Mouse (Mus musculus) neural tube, embryonic 13.5 days (tissue): ENCODE measurements at regions not wholly inside any gene's neighbourhood (a gene's known extent, or its start where the extent isn't known, plus 50 kb on each side); places are given as distances from the start of the nearest gene placed in this dataset.
"Not testable (repeated sequence)": the region's sequence is repeated elsewhere in the genome, so short reads cannot be mapped to it uniquely, and the experiment has no call there.

Experiments
- ATAC-seq: fragments of 200-750 bp; cut with Nextera tagmentation; 2 replicates; pipeline ENCODE4 v1.8.0; 2017; ENCODE audit warnings: low read depth, mild to moderate bottlenecking, moderate TSS enrichment, moderate library complexity
- H3K27ac ChIP-seq: fragments of 300-500 bp; sonication (generic); replicated peaks from 2 replicates; pipeline ENCODE4 v1.5.1; 2015; ENCODE audit warnings: moderate library complexity, mild to moderate bottlenecking, inconsistent platforms
- H3K27me3 ChIP-seq: fragments of 300-500 bp; sonication (generic); 2 replicates; pipeline ENCODE4 v1.6.1; 2015; ENCODE audit warnings: mild to moderate bottlenecking, inconsistent platforms
- H3K36me3 ChIP-seq: fragments of 300-500 bp; sonication (generic); 2 replicates; pipeline ENCODE4 v1.6.1; 2015; ENCODE audit warnings: mild to moderate bottlenecking, inconsistent platforms
- H3K4me1 ChIP-seq: fragments of 300-500 bp; sonication (generic); replicated peaks from 2 replicates; pipeline ENCODE4 v1.6.1; 2015; ENCODE audit warnings: inconsistent platforms
- H3K4me2 ChIP-seq: fragments of 300-500 bp; sonication (generic); 2 replicates; pipeline ENCODE4 v1.6.1; 2015; ENCODE audit warnings: inconsistent platforms, mild to moderate bottlenecking, moderate library complexity
- H3K4me3 ChIP-seq: fragments of 300-500 bp; sonication (generic); 2 replicates; pipeline ENCODE4 v1.5.1; 2015; ENCODE audit warnings: mild to moderate bottlenecking, inconsistent platforms
- H3K9ac ChIP-seq: fragments of 300-500 bp; sonication (generic); 2 replicates; pipeline ENCODE4 v1.6.1; 2015; ENCODE audit warnings: moderate library complexity, mild to moderate bottlenecking, inconsistent platforms
- H3K9me3 ChIP-seq: fragments of 300-500 bp; sonication (generic); 2 replicates; pipeline ENCODE4 v1.6.1; 2016; ENCODE audit warnings: inconsistent platforms
- WGBS: fragments of 180-500 bp; shearing (Covaris S2); methylation state at CpG from one replicate; pipeline ENCODE4 v1.1.7; 2015; 5-methylcytosine and 5-hydroxymethylcytosine counted together

DNA sequence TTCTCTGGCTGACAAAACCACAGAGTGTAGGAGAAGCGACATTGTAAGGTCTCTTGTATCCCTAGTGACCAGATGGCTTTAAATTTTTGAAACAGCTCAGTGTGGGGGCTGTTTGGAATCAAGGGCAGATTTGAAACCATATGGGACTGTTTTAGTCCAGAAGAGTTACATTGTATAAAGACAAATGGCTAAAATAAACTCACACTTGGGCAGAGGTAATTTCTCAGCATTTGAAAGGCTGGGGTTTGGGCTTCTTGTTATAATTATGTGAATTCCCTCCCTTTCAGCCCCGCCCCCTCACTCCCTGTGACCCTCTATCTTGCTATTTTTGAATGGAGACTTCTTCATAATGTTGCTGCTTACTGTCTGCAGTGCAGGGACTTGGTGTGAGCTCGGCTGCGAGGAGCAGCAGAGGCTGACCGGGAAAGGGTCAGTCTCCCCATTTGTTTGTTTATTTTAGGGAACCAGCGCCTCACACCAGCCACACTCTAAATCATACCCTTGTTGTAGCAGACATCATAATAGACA, 344.0 kb upstream of the Nova1 start:
- peak; percentile 71 for ATAC-seq
- H3K4me1 ChIP-seq = peaks cover 26% of the 10 kb centered on the region
- H3K9ac ChIP-seq = peak overlapping the region; percentile 43; the same call in 1 of the 2 replicates
- no peaks in the 10 kb centered on the region for H3K27me3 ChIP-seq
- H3K36me3 ChIP-seq = no peaks in the 10 kb centered on the region
- H3K9me3 ChIP-seq = no peaks in the 10 kb centered on the region
- peak overlapping the region; percentile 48 for H3K4me2 ChIP-seq
- 13% methylated on average over 6 of the region's 6 CpGs for WGBS
- H3K4me3 ChIP-seq = no peak overlapping the region
- peak overlapping the region; percentile 87 for H3K27ac ChIP-seq

- ATAC-seq = no peak
- Histone ChIP-seq H3K4me2 (no peak overlapping the region), H3K36me3 (no peaks in the 10 kb centered on the region), H3K9me3 (no peaks in the 10 kb centered on the region), H3K27ac (no peak overlapping the region), H3K4me1 (peaks cover 26% of the 10 kb centered on the region), H3K4me3 (no peak overlapping the region), H3K27me3 (no peaks in the 10 kb centered on the region), H3K9ac (no peak overlapping the region)
- WGBS = 82% methylated on average over 1 of the region's 1 CpGs
Measured at GRCm38 (mm10) chr12:47160626-47161025, 341.9 kb upstream of the Nova1 start.

DNA sequence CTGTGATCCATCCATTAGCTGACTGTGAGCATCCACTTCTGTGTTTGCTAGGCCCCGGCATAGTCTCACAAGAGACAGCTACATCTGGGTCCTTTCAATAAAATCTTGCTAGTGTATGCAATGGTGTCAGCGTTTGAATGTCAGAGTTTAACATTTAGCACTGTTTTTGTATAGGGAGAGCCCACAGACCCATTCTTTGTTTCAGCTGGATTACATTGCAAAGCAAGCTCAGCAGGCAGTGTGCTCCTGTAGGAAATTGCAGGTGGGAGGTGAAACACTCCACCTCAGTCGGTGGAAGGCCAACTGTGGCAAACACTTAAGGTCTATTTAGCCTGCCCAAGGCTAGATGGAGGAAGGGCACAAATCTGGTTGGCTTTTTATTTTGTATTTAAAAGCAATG, 337.2 kb upstream of the Nova1 start:
- H3K27ac ChIP-seq, ATAC-seq, H3K4me2 ChIP-seq, H3K4me1 ChIP-seq, H3K36me3 ChIP-seq, H3K27me3 ChIP-seq, H3K4me3 ChIP-seq, H3K9ac ChIP-seq, H3K9me3 ChIP-seq: not testable (repeated sequence)
- 12% methylated on average over 2 of the region's 3 CpGs for WGBS

GRCm38 (mm10) chr12:47140677-47141076, 321.9 kb upstream of the Nova1 start:
- H3K27me3 ChIP-seq = no peaks in the 10 kb centered on the region
- H3K27ac ChIP-seq = no peak overlapping the region
- H3K4me2 ChIP-seq = no peak overlapping the region
- WGBS = 49% methylated on average over 4 of the region's 4 CpGs
- no peak overlapping the region for H3K9ac ChIP-seq
- H3K36me3 ChIP-seq = no peaks in the 10 kb centered on the region
- ATAC-seq = no peak
- no peaks in the 10 kb centered on the region for H3K9me3 ChIP-seq
- no peak overlapping the region for H3K4me3 ChIP-seq
- no peaks in the 10 kb centered on the region; the same call in 1 of the 2 replicates for H3K4me1 ChIP-seq

GRCm38 (mm10) chr12:47129821-47130220, 311.1 kb upstream of the Nova1 start:
- H3K9ac ChIP-seq = no peak overlapping the region
- H3K4me2 ChIP-seq = no peak overlapping the region
- H3K27me3 ChIP-seq = no peaks in the 10 kb centered on the region
- no peaks in the 10 kb centered on the region for H3K36me3 ChIP-seq
- no peaks in the 10 kb centered on the region for H3K9me3 ChIP-seq
- WGBS = 83% methylated on average over 9 of the region's 9 CpGs
- no peak overlapping the region for H3K27ac ChIP-seq
- no peak for ATAC-seq
- no peaks in the 10 kb centered on the region for H3K4me1 ChIP-seq
- no peak overlapping the region for H3K4me3 ChIP-seq

DNA sequence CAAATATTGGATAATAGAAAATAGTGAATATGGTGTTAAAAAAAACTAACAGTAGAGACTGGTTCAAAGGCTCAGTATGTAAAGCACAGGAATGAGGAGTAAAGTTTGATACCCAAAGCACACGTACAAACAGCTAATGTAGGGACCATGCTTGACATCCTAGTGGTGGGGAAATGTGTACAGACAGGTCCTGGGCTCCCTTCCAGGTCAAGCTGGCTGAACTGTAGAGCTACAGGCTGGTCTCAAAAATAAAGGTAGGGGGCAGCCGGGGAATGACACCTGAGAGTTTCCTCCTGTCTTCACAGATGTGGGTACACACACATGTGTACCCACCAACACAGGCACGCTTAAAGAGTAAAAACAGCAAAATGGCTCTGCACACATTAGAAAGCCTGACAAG, 309.9 kb upstream of the Nova1 start:
- no peaks in the 10 kb centered on the region for H3K36me3 ChIP-seq
- H3K4me3 ChIP-seq = no peak overlapping the region
- no peak overlapping the region for H3K9ac ChIP-seq
- H3K4me2 ChIP-seq = no peak overlapping the region
- no peaks in the 10 kb centered on the region for H3K4me1 ChIP-seq
- no peaks in the 10 kb centered on the region for H3K27me3 ChIP-seq
- H3K9me3 ChIP-seq = no peaks in the 10 kb centered on the region
- no peak for ATAC-seq
- 86% methylated on average over 3 of the region's 3 CpGs for WGBS
- no peak overlapping the region for H3K27ac ChIP-seq

GRCm38 (mm10) chr12:47121426-47121825, 302.7 kb upstream of the Nova1 start:
- ATAC-seq = peak; percentile 94
- Histone ChIP-seq H3K4me3 (no peak overlapping the region), H3K9me3 (no peaks in the 10 kb centered on the region), H3K9ac (no peak overlapping the region), H3K36me3 (no peaks in the 10 kb centered on the region), H3K27ac (peak overlapping the region; percentile 64), H3K4me2 (no peak overlapping the region), H3K27me3 (no peaks in the 10 kb centered on the region), H3K4me1 (peaks cover 8% of the 10 kb centered on the region)
- WGBS = 36% methylated on average over 3 of the region's 3 CpGs

DNA sequence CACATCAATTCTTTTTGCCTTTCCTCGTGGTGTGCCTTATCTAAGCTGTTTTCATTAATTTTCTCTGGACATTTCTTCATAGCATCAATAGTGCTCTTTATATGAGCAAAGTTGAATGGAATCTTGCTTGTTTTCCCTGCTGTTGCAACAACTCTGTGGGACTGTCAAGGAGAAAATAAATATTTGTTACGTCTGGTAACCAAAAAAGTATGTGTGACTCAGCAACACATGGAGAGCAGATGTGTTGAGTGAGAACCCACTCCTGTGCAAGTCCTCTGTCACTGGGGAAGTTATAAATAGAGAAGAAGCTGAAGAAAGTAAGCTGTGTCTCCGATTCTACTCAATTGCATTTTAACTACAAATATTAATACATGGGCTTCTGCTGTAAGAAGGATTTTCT, 298.8 kb upstream of the Nova1 start:
- no peak overlapping the region for H3K9ac ChIP-seq
- no peak overlapping the region for H3K4me3 ChIP-seq
- H3K27ac ChIP-seq = no peak overlapping the region
- H3K27me3 ChIP-seq = no peaks in the 10 kb centered on the region
- ATAC-seq = no peak
- WGBS = 72% methylated on average over 3 of the region's 3 CpGs
- no peak overlapping the region for H3K4me2 ChIP-seq
- H3K9me3 ChIP-seq = no peaks in the 10 kb centered on the region
- peaks cover 8% of the 10 kb centered on the region for H3K4me1 ChIP-seq
- H3K36me3 ChIP-seq = no peaks in the 10 kb centered on the region

GRCm38 (mm10) chr12:47089234-47089633, 270.5 kb upstream of the Nova1 start:
- H3K9me3 ChIP-seq = no peaks in the 10 kb centered on the region
- H3K9ac ChIP-seq = no peak overlapping the region
- H3K4me2 ChIP-seq = no peak overlapping the region
- ATAC-seq = no peak
- no peak overlapping the region for H3K4me3 ChIP-seq
- no peak overlapping the region for H3K27ac ChIP-seq
- no peaks in the 10 kb centered on the region for H3K4me1 ChIP-seq
- H3K27me3 ChIP-seq = no peaks in the 10 kb centered on the region
- H3K36me3 ChIP-seq = no peaks in the 10 kb centered on the region

DNA sequence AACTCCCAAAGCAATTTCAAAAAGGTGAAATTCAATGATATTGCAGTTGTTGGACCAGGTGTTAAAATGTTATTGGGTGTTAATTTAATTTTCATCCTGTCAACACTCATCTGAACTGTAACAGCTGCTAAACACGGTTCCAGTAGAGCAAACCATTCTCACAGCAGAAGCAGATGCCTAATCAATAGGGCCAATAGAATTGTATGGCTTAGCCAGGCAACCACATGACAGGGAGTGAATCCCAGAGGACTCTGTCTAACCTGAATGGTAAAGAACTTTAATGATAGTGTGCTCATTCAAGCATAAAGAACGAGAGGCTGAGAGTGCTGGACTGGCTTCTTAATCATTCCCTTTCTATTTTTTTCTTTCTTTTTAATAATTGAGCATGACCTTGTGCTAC, 256.2 kb upstream of the Nova1 start:
- Histone ChIP-seq H3K36me3 (no peaks in the 10 kb centered on the region), H3K9ac (no peak overlapping the region), H3K27me3 (no peaks in the 10 kb centered on the region), H3K4me3 (no peak overlapping the region), H3K27ac (no peak overlapping the region), H3K4me2 (no peak overlapping the region), H3K9me3 (no peaks in the 10 kb centered on the region), H3K4me1 (no peaks in the 10 kb centered on the region)
- no peak for ATAC-seq
- 61% methylated on average over 2 of the region's 2 CpGs for WGBS

DNA sequence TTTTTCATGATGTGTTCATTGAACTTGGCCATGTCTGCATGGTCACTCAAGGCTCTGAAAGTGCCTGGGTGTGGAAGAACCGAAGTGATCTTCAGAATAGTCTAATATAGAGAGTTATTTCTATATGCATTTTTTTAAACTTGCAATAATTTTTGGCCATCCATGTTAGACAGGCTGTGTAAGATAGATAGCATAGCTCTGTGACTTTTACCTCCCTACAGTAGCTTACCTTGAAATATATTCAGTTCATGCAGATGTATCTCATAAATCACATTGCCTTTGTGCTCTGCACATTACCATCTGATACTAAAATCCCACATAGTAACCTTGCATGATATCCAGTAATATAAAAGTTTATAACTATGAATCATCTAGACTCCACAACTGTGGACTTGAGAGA, 233.7 kb upstream of the Nova1 start:
- ATAC-seq = no peak
- no peak overlapping the region for H3K4me2 ChIP-seq
- WGBS = 85% methylated on average over 1 of the region's 1 CpGs
- no peaks in the 10 kb centered on the region for H3K9me3 ChIP-seq
- no peak overlapping the region for H3K4me3 ChIP-seq
- no peaks in the 10 kb centered on the region for H3K4me1 ChIP-seq
- no peaks in the 10 kb centered on the region for H3K27me3 ChIP-seq
- no peak overlapping the region for H3K9ac ChIP-seq
- H3K27ac ChIP-seq = no peak overlapping the region
- H3K36me3 ChIP-seq = no peaks in the 10 kb centered on the region

GRCm38 (mm10) chr12:47020810-47021348, 202.2 kb upstream of the Nova1 start:
- no peaks in the 10 kb centered on the region for H3K36me3 ChIP-seq
- no peak overlapping the region for H3K4me2 ChIP-seq
- H3K4me1 ChIP-seq = no peaks in the 10 kb centered on the region
- no peaks in the 10 kb centered on the region for H3K9me3 ChIP-seq
- 72% methylated on average over 6 of the region's 6 CpGs for WGBS
- H3K27me3 ChIP-seq = no peaks in the 10 kb centered on the region
- ATAC-seq = no peak
- H3K4me3 ChIP-seq = no peak overlapping the region
- 0 out of 2 replicates have a peak overlapping the region, but pooled peaks have one; percentile 30 for H3K27ac ChIP-seq
- H3K9ac ChIP-seq = no peak overlapping the region

DNA sequence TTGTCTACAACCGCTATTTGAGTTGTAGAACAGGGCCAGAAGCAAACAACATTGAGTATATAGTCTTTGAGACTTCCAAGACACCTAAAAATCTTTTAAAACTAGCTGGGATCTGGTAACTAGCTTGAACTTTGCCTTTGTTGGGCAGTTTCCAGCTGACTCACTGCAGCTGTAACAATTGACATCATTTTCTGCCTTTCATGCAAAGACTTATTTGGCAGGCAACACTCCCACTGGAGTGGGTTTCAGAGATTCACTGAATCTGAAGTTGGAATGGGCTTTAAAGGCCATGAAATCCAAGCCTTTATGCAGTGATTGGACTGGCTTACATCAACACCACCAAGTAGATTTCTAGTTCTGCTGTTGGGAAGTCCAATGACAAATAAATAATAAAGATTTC, 173.6 kb upstream of the Nova1 start:
- H3K27me3 ChIP-seq = no peaks in the 10 kb centered on the region
- no peak for ATAC-seq
- no peak overlapping the region for H3K27ac ChIP-seq
- H3K4me2 ChIP-seq = no peak overlapping the region
- no peaks in the 10 kb centered on the region for H3K4me1 ChIP-seq
- no peaks in the 10 kb centered on the region for H3K9me3 ChIP-seq
- H3K36me3 ChIP-seq = no peaks in the 10 kb centered on the region
- 83% methylated on average over 1 of the region's 1 CpGs for WGBS
- no peak overlapping the region for H3K9ac ChIP-seq
- no peak overlapping the region for H3K4me3 ChIP-seq
